Mouse (Mus musculus): ENCODE data around the gene Thumpd2. TPM values are rescaled to one million over a fixed set of nuclear protein-coding genes. Genes with fewer than 3 reads are reported as not detected.
A peak's percentile ranks its signal among the peaks of the same experiment; 100 is the strongest.

Gene Thumpd2
- polyA plus RNA-seq, 1 experiment = 3.9 TPM

DNA sequence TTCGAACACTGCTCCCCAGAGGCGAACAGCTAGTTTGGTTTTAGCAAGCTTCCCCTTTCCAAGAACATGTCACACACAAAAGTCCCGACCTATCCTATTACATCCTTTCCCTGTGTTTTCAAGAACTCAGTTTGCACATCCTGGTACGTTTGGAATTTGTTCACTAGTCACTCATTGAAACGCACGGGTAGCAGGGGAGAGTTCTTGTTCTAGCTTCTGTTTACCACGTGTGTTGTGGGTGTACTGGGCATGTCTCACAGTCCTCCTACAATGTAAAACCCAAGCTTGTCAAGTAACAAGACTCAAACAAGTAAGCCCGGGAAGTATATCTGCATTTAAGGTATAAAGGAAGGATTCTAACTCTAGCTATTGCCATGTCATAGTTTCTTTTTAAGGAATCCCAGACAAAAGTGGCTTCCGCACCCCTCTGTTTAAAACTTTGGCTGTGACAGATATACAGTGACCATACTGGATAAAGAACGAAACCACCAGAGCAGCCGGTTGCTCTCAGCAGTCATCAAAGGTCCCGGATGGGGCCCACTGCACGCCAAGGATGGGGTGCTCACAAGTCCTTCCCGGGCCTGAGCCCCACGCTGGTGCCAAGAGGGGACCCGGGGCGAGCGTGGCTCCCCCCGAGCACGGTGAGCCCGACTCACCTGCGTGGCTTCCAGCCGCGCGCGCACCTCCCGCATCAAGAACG lies 453 bp downstream of the Thumpd2 start:
- Histone ChIP-seq H3K4me3 (replicated peaks; ENCODE audit: insufficient read depth, low read depth, low read length) (peak overlapping the region; percentile 74), H3K27ac (ENCODE audit: insufficient read depth, low read length) (peak overlapping the region; percentile 78), H3K27me3 (ENCODE audit: control insufficient read depth, insufficient read depth, low read length) (no peaks in the 10 kb centered on the region), H3K4me1 (ENCODE audit: control insufficient read depth, insufficient read depth, low read length) (peaks cover 3% of the 10 kb centered on the region; the same call in 1 of the 2 replicates)
- 11% methylated on average over 28 of the region's 28 CpGs for WGBS
- peak; percentile 13 to 17 for DNase-seq
- TF ChIP-seq POLR2A (IDR thresholded peaks at IDR 0.05; ENCODE audit: borderline replicate concordance, insufficient read depth, low read length) (no peak), CTCF (IDR thresholded peaks at IDR 0.05; ENCODE audit: borderline replicate concordance, insufficient read depth, low read depth, low read length) (no peak)

GRCm38 (mm10) chr17:81063346-81063745 lies 1.5 kb downstream of the Thumpd2 start:
- Histone ChIP-seq H3K4me1 (ENCODE audit: control insufficient read depth, insufficient read depth, low read length) (peaks cover 3% of the 10 kb centered on the region; the same call in 1 of the 2 replicates), H3K4me3 (replicated peaks; ENCODE audit: insufficient read depth, low read depth, low read length) (no peak overlapping the region), H3K27me3 (ENCODE audit: control insufficient read depth, insufficient read depth, low read length) (no peaks in the 10 kb centered on the region), H3K27ac (ENCODE audit: insufficient read depth, low read length) (no peak overlapping the region)
- no peak for DNase-seq
- 95% methylated on average over 3 of the region's 3 CpGs for WGBS
- TF ChIP-seq CTCF (IDR thresholded peaks at IDR 0.05; ENCODE audit: borderline replicate concordance, insufficient read depth, low read depth, low read length) (no peak), POLR2A (IDR thresholded peaks at IDR 0.05; ENCODE audit: borderline replicate concordance, insufficient read depth, low read length) (no peak)

- no peak for DNase-seq
- no peak for TF ChIP-seq POLR2A (IDR thresholded peaks at IDR 0.05; ENCODE audit: borderline replicate concordance, insufficient read depth, low read length)
- TF ChIP-seq CTCF (IDR thresholded peaks at IDR 0.05; ENCODE audit: borderline replicate concordance, insufficient read depth, low read depth, low read length) = no peak
- no peak overlapping the region for H3K4me3 ChIP-seq (replicated peaks; ENCODE audit: insufficient read depth, low read depth, low read length)
- WGBS = 89% methylated on average over 6 of the region's 6 CpGs
- no peak overlapping the region for H3K27ac ChIP-seq (ENCODE audit: insufficient read depth, low read length)
- H3K27me3 ChIP-seq (ENCODE audit: control insufficient read depth, insufficient read depth, low read length) = no peaks in the 10 kb centered on the region
- peaks cover 3% of the 10 kb centered on the region; the same call in 1 of the 2 replicates for H3K4me1 ChIP-seq (ENCODE audit: control insufficient read depth, insufficient read depth, low read length)
Observed at GRCm38 (mm10) chr17:81062349-81062871, 2.5 kb downstream of the Thumpd2 start.

DNA sequence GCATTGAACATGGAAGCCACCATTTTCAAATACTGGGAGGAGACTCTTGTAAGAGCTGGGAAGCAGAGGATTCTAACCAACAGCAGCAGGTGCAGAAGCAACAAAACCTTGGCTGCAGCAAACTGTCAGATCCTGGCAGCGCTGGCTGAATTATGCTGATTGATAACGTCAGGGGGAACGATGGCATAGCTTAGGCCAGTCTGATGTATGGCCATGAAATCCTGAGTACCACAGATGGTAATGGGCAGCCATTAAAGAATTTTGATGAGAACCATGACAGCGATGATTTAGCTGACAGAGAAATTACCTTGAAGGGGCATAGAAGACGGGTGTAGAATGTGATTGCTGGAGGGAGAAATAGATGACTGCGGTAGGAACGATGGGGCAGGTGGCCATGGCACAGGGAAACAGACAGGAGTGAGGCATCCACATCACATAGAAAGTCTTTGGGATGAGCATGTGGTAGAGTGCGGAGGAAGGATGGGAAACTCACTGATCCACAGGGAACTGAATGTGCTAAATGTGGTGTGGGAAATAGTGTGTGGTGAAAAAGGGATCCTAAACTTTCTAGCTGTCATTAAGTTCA lies 8.0 kb downstream of the Thumpd2 start:
- Histone ChIP-seq H3K27me3 (ENCODE audit: control insufficient read depth, insufficient read depth, low read length) (no peaks in the 10 kb centered on the region), H3K4me3 (replicated peaks; ENCODE audit: insufficient read depth, low read depth, low read length) (no peak overlapping the region), H3K4me1 (ENCODE audit: control insufficient read depth, insufficient read depth, low read length) (no peaks in the 10 kb centered on the region), H3K27ac (ENCODE audit: insufficient read depth, low read length) (no peak overlapping the region)
- no peak for TF ChIP-seq CTCF (IDR thresholded peaks at IDR 0.05; ENCODE audit: borderline replicate concordance, insufficient read depth, low read depth, low read length)
- 73% methylated on average over 8 of the region's 8 CpGs for WGBS
- no peak for DNase-seq

DNA sequence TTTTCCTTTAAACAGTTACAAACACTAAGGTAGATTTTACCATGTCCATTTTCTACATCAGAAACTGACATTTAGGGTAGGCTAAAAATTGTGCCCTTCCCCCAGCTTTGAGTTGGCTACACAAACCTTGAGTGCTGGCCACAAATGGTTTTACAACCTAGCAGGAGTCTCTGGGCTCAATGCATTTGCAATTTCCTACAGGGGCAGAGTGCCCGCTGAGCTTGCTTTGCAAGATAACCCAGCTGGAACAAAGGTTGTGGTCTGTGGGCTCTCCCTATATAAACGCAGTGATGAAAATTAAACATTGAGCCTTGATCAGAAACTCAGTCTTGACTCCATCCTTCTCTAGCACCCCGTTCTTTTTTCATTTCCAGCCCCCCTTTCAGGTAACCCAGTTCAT lies 8.8 kb downstream of the Thumpd2 start:
- no peaks in the 10 kb centered on the region for H3K4me1 ChIP-seq (ENCODE audit: control insufficient read depth, insufficient read depth, low read length)
- H3K27me3 ChIP-seq (ENCODE audit: control insufficient read depth, insufficient read depth, low read length) = no peaks in the 10 kb centered on the region
- TF ChIP-seq CTCF (IDR thresholded peaks at IDR 0.05; ENCODE audit: borderline replicate concordance, insufficient read depth, low read depth, low read length) (no peak), POLR2A (IDR thresholded peaks at IDR 0.05; ENCODE audit: borderline replicate concordance, insufficient read depth, low read length) (no peak)
- H3K27ac ChIP-seq (ENCODE audit: insufficient read depth, low read length) = no peak overlapping the region
- WGBS = 61% methylated on average over 3 of the region's 3 CpGs
- DNase-seq = no peak
- no peak overlapping the region for H3K4me3 ChIP-seq (replicated peaks; ENCODE audit: insufficient read depth, low read depth, low read length)

DNA sequence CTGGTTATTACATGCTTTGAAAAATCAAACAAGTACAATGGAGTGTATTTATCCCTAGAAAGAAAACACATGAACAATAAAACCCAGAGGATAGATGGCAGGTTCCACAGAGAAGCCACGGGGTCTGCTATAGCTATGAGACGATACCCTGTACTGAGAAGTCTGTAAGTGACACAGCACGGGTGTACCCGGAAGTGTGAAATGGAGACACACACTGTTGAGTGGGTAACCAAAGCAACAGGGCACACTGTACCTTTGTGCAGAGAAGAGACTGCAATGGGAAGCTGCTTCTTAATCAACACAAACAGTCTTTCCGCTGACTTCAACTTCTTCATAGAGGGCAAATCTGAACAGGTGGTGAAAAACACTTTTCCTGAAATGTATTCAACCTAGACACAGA lies 9.4 kb downstream of the Thumpd2 start:
- Histone ChIP-seq H3K27me3 (ENCODE audit: control insufficient read depth, insufficient read depth, low read length) (no peaks in the 10 kb centered on the region), H3K27ac (ENCODE audit: insufficient read depth, low read length) (no peak overlapping the region), H3K4me3 (replicated peaks; ENCODE audit: insufficient read depth, low read depth, low read length) (no peak overlapping the region), H3K4me1 (ENCODE audit: control insufficient read depth, insufficient read depth, low read length) (no peaks in the 10 kb centered on the region)
- 90% methylated on average over 5 of the region's 5 CpGs for WGBS
- TF ChIP-seq CTCF (IDR thresholded peaks at IDR 0.05; ENCODE audit: borderline replicate concordance, insufficient read depth, low read depth, low read length) = no peak
- TF ChIP-seq POLR2A (IDR thresholded peaks at IDR 0.05; ENCODE audit: borderline replicate concordance, insufficient read depth, low read length) = no peak
- DNase-seq = no peak

DNA sequence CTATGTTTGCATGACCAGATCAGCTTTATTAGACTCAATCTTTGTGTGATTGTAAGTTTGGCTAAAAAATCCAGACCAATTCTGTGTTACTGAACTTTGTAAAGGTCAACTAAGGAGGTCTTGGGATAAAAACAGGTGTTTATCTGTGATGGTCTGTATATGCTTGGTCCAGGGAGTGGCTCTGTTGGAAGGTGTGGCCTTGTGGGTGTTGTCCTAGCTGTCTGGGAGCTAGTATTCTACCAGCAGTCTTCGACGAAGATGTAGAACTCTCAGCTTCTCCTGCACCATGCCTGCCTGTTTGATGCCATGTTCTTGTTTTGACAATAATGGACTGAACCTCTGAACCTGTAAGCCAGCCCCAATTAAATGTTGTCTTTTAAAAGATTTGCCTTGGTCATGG lies 11.6 kb downstream of the Thumpd2 start:
- WGBS = 95% methylated on average over 2 of the region's 2 CpGs
- TF ChIP-seq POLR2A (IDR thresholded peaks at IDR 0.05; ENCODE audit: borderline replicate concordance, insufficient read depth, low read length) = no peak
- TF ChIP-seq CTCF (IDR thresholded peaks at IDR 0.05; ENCODE audit: borderline replicate concordance, insufficient read depth, low read depth, low read length) = no peak
- H3K4me3 ChIP-seq (replicated peaks; ENCODE audit: insufficient read depth, low read depth, low read length) = no peak overlapping the region
- H3K4me1 ChIP-seq (ENCODE audit: control insufficient read depth, insufficient read depth, low read length) = no peaks in the 10 kb centered on the region
- no peak overlapping the region for H3K27ac ChIP-seq (ENCODE audit: insufficient read depth, low read length)
- no peaks in the 10 kb centered on the region for H3K27me3 ChIP-seq (ENCODE audit: control insufficient read depth, insufficient read depth, low read length)
- no peak for DNase-seq
